Mouse (Mus musculus): ENCODE data around the gene Krtap19-4. TPM values are rescaled to one million over a fixed set of nuclear protein-coding genes. Genes with fewer than 3 reads are reported as not detected.

Krtap19-4 gene
- not detected in 2 replicates for polyA plus RNA-seq (2012; rRNA removed)

GRCm38 (mm10) chr16:88884989-88885388 is at the start of gene Krtap19-4:
Gene Krtap19-4 (minus strand): TSS chr16:88885089.

GRCm38 (mm10) chr16:88932165-88932564 is 47.3 kb upstream of the Krtap19-4 start, which contains the start of gene Krtap19-9b:
Gene Krtap19-9b (minus strand): TSS chr16:88932265.

GRCm38 (mm10) chr16:88896357-88896756 is 11.5 kb upstream of the Krtap19-4 start, which contains the start of gene Krtap19-5:
Gene Krtap19-5 (minus strand): TSS chr16:88896457.

GRCm38 (mm10) chr16:88877938-88878337 is 7.0 kb downstream of the Krtap19-4 start, which contains the start of gene Krtap19-3:
Gene Krtap19-3 (minus strand): TSS chr16:88878038.

GRCm38 (mm10) chr16:88874169-88874568 is 10.7 kb downstream of the Krtap19-4 start, which contains the start of gene Krtap19-2:
Gene Krtap19-2 (minus strand): TSS chr16:88874269.

GRCm38 (mm10) chr16:88869311-88869710 is 15.6 kb downstream of the Krtap19-4 start, which contains the start of gene Krtap19-1:
Gene Krtap19-1 (minus strand): TSS chr16:88869411.

Other genes with a start within 250 kb of the Krtap19-4 start
- 0.12 TPM in 1 of 2 replicates, not detected in the other for gene Krtap26-1, start 237.3 kb downstream of the Krtap19-4 start, polyA plus RNA-seq (2012; rRNA removed)
- gene Krtap27-1, start 213.4 kb downstream of the Krtap19-4 start, polyA plus RNA-seq (2012; rRNA removed), result not detected in 2 replicates
- not detected in 2 replicates for gene 2310061N02Rik, start 177.1 kb downstream of the Krtap19-4 start, polyA plus RNA-seq (2012; rRNA removed)
- gene Krtap13-1, start 156.2 kb downstream of the Krtap19-4 start, polyA plus RNA-seq (2012; rRNA removed), result not detected in 2 replicates
- gene Krtap13, start 133.5 kb downstream of the Krtap19-4 start, polyA plus RNA-seq (2012; rRNA removed), result 1.9 and 2.4 TPM in 2 replicates
- 0.29 and 1.1 TPM in 2 replicates for gene 2310034C09Rik, start 126.2 kb downstream of the Krtap19-4 start, polyA plus RNA-seq (2012; rRNA removed)
- not detected in 2 replicates for gene 2310057N15Rik, start 110.9 kb downstream of the Krtap19-4 start, polyA plus RNA-seq (2012; rRNA removed)
- gene Gm5965, start 107.2 kb downstream of the Krtap19-4 start, polyA plus RNA-seq (2012; rRNA removed), result not detected in 2 replicates
- gene Gm20741, start 72.9 kb downstream of the Krtap19-4 start, polyA plus RNA-seq (2012; rRNA removed), result not detected in 2 replicates
- gene Krtap15, start 64.9 kb downstream of the Krtap19-4 start, polyA plus RNA-seq (2012; rRNA removed), result not detected in 2 replicates
- gene Krtap14, start 58.9 kb downstream of the Krtap19-4 start, polyA plus RNA-seq (2012; rRNA removed), result not detected in 2 replicates
- gene Krtap19-1, start 15.7 kb downstream of the Krtap19-4 start, polyA plus RNA-seq (2012; rRNA removed), result not detected in 2 replicates
- gene Krtap19-2, start 10.8 kb downstream of the Krtap19-4 start, polyA plus RNA-seq (2012; rRNA removed), result not detected in 2 replicates
- gene Krtap19-3, start 7.1 kb downstream of the Krtap19-4 start, polyA plus RNA-seq (2012; rRNA removed), result not detected in 2 replicates
- gene Krtap19-5, start 11.4 kb upstream of the Krtap19-4 start, polyA plus RNA-seq (2012; rRNA removed), result not detected in 2 replicates
- not detected in 2 replicates for gene Krtap19-9b, start 47.2 kb upstream of the Krtap19-4 start, polyA plus RNA-seq (2012; rRNA removed)
- gene Krtap16-3, start 77.8 kb upstream of the Krtap19-4 start, polyA plus RNA-seq (2012; rRNA removed), result not detected in 2 replicates
- not detected in 2 replicates for gene Krtap22-2, start 125.7 kb upstream of the Krtap19-4 start, polyA plus RNA-seq (2012; rRNA removed)
- gene Gm10229, start 130.2 kb upstream of the Krtap19-4 start, polyA plus RNA-seq (2012; rRNA removed), result not detected in 2 replicates
- not detected in 2 replicates for gene Krtap6-1, start 146.6 kb upstream of the Krtap19-4 start, polyA plus RNA-seq (2012; rRNA removed)
- not detected in 2 replicates for gene Gm10228, start 156.4 kb upstream of the Krtap19-4 start, polyA plus RNA-seq (2012; rRNA removed)
- not detected in 2 replicates for gene Krtap6-5, start 162.8 kb upstream of the Krtap19-4 start, polyA plus RNA-seq (2012; rRNA removed)
- not detected in 2 replicates for gene 1110025L11Rik, start 178.9 kb upstream of the Krtap19-4 start, polyA plus RNA-seq (2012; rRNA removed)
- not detected in 2 replicates for gene Krtap6-3, start 198.9 kb upstream of the Krtap19-4 start, polyA plus RNA-seq (2012; rRNA removed)

Data from colon, adult 2 months (tissue).